Mouse (Mus musculus) induced T-regulatory cell, adult 2 months (primary cell): Measurements from ENCODE around the gene Atf5.

Source experiments
- DNase-seq: peaks from one replicate; pipeline ENCODE4 v3.0.0-alpha.2; 2012; ENCODE audit warnings: low read depth

Gene Atf5

DNA sequence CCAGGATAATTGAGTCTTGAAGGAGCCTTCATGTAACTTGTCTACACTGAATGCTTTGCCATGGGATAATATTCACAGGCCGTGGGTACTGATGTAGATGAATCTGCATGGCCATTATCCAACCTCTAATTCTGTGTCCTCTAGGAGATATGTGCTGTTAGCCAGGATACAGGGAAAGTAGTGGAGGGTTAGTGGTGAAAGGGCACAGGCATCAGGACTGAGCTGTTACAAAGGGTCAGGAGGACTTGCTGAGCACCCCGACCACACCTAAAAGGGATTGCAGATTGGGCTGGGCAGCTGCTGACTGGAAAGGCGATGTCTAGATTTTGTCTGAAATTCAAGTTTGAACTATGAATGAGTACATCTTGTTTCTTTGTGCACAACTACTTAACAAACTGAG is 4.1 kb upstream of the Atf5 start:
- DNase-seq = no peak

DNA sequence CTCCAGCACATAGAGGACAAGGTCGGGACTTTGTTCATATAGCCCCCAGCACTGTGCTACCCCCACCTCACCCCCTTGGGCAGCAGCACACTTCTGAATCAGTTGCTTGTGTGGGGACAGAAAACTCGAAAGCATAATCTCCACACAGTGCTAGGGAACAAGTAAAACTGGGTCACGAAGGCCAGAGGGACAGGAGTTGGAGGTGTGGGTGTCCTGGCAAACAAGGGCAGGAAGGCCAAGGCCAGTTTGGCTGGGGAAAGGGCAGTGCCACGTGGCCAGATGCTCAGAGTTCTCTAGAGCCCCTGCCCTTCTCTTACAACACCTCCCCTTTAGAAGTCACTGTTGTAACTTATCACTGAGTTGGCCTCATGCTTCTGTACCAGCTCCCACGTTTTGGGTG is 3.4 kb upstream of the Atf5 start:
- DNase-seq = no peak

DNA sequence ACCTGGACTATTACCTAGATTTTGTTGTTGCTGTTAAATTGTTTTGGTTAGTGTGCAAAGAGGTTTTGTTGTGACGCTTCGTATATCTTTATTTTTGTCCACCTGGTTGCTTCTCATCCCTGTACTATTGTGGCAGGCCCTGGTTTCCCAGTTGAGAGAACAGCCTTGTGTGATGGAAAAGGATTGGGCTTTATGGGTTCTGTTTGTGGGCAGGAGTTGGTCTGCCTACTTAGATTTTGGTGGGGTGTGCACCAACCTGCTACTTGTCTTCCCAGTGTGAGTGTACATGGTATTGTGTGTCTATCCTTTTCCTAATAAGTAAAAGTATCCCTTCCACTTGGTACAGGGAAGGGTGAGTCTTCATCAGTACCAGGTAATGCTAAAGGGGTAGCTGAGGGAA is 2.9 kb upstream of the Atf5 start:
- no peak for DNase-seq

DNA sequence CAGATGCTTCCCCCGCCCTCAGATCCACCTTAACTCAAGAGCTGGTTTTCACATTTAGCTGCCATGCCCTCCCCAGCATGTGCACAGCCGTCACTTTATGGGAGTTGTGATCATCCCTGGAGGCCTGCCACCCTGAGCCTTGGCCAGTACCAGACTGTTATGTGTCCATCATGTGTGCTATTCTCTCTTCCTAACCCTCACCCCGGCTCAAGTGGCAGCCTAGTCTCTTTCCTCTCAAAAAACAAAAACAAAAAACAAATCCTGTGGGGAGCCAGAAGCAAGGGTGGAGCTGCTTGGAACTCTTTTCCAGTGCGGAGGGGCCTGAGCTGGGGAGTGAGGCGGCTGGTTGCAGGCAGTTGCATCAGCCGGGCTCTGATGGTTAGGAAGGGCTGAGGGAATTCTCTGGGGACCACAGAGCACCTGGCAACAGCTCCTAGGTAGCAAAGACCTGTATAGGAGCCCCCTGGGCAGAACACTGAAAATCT is 2.3 kb upstream of the Atf5 start:
- no peak for DNase-seq

DNA sequence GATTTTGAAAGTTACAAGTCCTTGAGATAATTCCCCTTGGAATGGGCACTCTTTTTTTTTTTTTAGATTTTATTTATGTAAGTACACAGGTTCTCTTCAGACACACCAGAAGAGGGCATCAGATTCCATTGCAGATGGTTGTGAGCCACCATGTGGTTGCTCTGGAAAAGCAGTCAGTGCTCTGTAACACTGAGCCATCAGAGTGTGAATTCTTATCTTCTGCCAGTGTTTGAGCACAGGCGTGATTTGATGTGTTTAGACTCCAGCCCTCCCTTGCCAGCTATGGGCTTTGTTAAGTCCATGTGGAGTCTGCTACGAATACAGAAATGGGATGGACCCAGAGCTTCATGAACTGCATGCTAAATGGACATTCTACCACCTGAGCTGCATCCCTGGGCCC is 1.7 kb upstream of the Atf5 start:
- no peak for DNase-seq

DNA sequence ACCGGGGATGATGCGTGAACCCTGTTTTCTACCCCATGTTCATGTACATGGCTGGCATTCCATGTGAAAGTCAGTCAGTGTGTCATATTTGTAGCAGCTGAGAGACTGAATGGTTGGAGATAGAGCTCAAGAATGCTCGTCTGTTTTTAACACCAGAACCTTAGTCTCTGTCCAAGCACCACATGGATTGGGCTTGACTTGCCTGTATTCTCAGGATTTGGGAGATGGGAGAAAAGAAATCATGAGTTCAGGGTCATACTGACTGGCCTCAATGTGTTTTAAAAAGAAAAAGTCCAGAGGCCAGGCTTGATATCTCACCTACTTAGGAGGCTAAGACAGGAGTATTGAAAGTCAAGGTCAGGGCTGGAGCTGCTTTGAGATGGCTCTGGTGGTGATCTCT is 983 bp upstream of the Atf5 start:
- no peak for DNase-seq

DNA sequence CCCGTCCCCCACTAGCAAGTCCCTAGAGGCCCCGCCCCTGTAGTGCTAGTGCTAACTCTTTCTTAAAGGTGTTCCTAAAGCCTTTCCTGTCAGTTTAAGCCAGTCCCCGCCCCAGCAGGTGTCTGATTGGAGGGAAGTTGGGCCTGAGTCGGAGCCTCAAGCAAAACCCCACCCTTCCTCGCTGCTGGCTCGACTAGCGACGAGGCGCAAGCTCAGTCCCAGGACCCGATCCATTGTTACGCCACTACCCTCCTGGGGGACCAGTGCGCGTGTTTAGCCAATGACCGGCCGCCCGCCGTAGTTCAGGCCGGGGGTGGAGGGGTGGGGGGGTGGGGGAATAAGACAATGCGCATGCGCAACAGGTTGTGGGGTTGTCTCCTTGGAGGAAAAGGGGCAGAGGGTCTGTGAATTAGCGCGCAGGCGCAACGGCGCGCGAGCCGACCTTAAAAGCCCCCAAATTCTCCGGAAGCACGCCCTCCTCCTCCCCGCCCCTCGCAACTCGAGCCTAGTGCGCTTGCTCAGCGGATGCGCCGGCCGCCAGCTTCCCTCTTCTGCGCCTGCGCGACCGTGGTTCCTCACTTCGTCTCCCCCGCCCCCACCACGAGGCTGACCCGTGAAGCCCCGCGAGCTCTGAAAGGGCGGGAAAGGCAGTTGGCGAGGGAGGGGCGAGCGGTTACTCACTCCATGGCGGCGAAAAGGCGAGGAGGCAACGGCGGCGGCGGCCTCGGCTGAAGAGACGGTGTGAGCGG is 563 bp downstream of the Atf5 start, which contains the start of the genes Nup62 and Il4i1:
TSS of gene Nup62 (plus strand) at position 368 of the 749 bp plus-strand sequence.
TSS of gene Il4i1 (plus strand) at position 667 of the 749 bp plus-strand sequence.
- peak; percentile 99 for DNase-seq

DNA sequence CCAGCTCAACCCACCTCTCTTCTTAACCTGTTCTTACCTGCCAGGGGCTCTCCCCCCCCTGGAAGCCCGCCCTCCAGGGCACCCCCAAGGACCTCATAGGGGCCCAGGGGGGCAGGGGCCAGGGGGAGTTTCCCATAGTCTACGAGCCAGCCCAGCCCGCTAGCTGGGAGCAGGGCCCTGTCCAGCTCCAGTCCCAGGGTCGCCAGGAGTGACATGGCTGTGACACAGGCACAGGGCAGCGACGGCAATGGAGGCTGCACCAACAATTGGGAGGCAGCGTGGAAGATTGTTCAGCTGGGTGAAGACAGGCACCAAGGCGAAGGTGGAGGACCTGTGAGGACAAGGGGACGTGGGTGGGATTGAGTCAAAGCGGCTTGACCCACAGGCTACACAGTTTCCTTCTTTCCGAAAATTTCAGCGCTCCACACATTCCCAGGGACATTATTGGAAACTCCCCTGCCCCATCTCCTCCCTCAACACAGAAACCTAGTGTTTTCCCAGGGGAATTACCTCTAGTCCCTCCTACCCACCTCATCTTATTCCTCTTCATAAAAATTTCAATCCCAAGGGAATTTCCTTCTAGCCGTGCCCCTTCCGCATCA is 1.4 kb downstream of the Atf5 start:
- peak; percentile 14 for DNase-seq

DNA sequence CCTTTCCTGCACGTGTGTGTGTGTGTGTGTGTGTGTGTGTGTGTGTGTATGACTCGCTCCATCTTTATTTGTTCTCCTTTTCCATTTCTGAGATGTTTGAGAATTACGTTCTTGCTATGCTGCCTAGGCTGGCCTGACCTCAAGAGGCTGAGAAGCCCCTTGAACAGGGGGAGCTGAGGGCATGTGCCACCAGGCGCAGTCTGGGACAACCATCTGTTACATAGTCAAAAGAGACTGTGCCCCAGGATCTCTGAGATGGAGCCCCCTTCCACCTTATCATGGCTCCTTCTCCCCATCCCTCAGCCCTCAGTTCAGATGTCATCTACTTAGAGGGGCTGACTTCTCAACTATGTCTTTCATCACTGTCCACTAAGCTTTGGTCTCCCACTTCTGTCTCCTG is 2.0 kb downstream of the Atf5 start:
- DNase-seq = no peak

DNA sequence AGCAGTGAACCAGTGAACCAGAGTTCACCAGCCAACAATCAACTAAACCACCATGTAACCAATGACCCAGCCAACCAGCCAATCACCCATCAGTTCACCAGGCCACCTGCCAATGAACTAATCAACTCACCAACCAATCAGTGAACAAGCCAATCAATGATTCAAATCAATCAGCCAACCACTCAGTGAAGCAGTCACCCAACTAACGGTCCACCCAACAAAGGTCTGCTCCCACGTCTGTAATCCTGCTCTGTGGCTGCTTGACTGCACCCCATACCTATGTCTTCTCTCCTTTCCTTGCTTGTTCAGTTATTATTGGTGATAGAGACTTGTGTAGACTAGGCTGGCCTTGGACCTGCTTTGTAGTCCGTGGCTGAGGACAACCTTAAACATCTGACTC is 2.5 kb downstream of the Atf5 start:
- DNase-seq = no peak

DNA sequence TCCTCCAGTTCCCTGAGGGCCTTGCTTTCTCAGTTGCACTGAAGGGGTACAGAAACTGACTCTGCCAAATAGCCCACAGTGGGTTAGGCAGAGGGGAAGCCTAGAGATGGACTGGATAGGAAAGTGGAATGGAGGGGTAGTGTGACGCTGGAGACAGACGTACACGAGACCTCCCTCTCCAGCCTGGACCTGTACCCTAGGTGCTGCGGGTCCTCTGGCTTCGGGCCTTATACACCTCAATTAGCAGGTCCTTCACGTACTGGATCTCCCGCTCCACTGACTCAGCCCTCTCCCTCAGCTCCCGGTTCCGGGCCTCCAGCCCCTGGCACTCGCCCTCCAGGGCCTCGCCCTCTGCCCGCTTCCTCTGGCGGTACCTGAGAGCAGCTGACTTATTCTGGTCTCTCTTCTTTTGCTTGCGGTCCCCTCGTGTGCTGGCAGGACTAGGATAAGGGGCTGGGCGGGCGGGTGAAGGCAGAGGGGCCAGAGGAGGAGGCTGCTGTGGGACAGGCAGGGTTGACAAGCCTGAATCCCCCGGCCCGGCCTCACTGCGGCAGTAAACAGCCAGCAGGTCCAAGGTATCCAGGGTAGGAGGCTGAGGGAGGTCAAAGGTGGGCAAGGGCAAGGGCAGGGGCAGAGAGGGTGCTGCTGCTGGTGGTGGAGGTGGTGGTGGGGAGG is 3.7 kb downstream of the Atf5 start:
- DNase-seq = no peak

DNA sequence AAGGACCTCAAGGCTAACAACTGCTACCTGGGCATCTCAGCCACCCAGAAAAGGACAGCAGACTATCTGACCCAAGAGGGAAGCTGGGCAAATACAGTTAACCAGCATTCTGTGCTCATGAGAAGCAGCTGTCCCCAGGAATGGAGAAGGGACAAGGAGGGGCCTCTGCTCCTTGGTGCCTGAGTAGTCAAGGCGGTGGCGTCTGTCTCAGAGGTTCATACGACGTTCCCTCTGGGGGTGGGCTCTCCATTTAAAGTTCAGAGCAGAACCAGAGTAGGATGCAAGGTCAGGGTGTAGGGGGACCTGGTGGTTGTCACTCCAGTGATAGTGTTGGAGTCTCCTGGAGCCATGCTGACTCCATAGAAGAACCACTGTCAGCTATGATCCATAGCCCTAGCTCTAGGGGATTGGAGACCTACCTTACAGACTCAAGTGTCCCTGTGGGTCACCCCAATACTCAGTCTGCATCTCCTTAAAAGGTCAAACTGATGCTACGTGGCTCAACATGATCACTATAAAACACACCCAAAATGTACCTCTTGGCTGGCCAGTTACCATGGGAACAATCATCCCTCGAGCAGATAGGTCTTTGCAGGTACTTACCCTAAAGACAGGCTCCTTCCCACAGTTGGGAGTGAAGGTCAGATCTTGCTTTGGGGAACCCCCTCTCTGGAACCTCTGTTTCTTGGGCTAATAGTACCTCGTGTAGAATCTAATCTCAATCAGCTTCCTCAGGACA is 5.5 kb downstream of the Atf5 start:
- DNase-seq = no peak

DNA sequence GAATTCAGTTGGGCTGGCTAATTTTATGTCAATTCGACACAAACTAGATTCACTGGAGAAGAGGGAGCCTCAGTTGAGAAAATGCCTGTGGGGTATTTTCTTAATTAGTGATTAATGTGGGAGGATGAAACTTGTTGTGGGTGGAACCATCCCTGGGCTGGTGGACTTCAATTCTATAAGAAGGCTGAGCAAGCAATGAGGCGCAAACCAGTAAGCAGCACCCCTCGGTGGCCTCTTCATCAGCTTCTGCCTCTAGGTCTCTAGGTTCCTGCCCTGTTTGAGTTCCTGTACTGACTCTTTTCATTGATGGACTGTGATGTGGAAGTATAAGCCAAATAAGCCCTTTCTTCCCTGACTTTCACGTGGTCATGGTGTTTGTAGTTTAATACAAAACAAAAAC is 6.1 kb downstream of the Atf5 start:
- no peak for DNase-seq

DNA sequence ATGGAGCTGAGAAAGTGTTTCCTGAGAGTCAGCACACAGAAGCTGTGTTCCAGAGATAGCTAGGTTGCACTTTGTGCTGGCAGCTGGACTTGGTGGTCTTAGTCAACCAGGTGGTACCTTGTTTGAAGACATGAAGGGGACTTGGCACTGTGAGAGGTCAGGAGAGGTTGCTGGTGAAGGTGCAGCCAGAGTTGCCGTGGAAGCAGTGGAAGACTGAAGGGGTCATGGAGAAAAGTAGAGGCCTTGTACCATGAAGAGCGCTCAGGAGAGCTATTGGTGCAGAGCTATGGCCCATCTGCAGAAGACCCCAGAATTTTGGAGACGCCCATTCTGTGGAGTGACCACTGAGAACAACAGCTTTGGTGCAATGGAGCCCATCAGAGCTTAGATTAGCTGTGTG is 7.0 kb downstream of the Atf5 start:
- no peak for DNase-seq

DNA sequence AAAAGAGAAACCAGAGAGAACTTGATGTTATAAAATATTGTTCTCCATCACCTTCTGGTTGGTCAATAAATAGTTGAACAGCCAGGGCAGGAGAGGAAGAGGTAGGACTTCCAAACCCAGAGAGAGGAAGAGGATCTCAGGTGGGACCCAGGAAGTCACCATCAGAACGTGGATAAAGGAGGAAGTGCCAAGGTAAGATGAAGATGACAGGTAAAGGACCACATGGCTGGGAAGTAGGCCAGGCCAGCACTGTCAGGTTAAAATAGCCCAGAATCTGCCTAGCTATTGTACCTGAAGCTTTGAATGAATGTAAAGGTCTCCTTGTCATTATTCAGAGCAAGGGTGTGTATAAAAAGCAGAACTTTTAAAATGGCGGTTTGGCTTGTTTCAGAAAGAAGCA is 7.5 kb downstream of the Atf5 start:
- DNase-seq = no peak

DNA sequence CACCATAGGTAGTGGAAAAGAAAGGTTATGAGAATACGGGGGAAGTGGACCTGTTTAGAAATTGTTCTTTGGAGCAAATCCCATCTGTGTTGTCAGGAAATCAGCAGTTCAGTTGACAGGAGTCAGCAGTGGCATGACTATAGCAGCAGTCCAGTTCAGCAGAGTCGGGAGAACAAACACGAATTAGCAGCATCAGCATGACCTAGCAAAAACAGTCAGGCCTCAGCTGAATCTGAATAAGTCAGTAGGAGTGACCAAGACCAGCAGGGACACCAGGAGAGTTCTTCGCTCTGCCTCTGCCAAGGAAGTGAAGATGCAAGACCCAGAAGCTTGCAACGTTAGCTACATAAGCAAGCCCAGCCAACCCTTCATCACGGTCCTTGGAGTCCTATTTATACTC is 23.7 kb downstream of the Atf5 start:
- DNase-seq = no peak

DNA sequence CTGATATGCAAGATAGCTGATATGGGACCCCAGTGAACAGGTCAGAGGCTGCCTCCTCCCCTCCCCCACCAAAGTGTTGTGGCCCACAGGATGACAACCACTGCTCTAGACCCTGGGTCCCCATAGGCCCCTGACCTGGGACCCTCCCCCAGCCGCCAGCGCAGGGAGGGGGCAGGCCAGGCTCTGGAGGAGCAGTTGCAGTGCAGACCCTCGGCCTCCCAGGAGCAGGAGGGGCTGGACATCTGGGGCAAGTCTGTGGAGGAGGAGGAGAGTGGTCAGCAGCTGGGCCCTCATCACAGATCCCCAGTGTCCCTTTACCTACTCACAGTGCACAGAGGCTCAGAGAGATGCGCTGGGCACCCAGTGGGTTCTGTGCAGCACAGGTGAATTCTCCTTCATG is 26.4 kb downstream of the Atf5 start:
- no peak for DNase-seq

DNA sequence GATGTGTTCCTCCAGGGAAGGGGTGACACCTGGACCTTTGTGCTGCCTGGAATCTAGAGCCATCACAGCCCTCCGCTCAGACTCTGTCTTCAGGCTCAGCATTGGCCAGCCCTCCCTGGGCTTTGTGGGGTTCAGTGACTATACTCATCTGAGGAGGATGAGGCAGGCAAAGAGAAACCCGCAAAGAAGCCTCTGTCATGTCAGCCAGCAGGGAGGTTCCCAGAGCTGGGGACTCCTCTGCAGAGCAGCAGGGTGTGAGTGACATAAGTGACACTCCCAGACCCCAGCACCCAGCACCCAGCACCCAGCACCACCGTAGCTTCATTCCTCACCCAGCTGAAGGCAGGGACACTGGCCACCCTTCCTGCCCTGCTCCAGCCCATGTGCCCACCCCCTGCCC is 26.9 kb downstream of the Atf5 start:
- no peak for DNase-seq

DNA sequence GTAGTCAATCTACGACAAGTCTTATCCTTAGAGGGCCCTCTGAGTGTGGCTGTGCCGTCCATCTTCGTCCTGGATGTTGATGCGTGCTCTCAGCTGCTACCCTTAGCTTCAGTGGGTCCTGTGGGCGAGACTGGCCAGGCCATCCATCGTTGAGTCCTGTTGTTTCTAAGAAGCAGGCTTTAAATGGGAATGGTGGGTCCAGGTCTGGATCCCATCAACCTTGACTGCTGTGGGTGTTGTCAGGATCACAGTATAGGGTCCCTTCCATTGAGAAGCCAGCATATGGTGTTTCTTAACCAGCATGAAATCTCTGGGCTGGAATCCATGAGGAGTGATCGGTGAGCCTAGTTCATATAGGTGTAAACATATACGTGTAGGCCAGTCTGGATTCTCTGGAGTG is 36.4 kb downstream of the Atf5 start:
- DNase-seq = no peak

DNA sequence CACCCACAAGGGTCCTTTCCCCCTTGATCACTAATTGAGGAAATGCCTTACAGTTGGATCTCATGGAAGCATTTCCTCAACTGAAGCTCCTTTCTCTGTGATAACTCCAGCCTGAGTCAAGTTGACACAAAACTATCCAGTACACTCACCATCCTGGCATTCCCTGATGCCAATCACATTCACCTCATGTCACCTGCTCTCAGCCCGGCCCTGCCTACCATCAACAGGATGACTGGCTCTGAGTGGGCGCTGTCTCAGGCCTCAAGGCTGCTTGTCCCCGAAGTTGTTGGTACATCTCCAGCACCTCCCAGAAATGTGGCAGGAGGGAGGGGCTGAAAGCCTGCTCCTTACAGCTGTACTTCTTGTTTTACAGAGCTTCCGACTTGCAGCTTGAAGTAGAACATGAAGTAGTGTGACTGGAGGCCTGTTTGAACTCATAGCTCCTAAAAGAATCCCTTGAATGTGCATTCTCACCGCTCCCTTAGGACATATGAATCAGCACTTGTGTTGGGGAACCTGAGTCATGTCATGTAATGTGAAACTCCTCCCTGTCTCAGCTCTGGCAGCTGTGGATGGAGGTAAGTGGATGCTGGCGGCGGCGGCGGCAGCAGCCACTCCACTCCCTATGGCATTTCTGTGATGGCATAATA is 39.5 kb downstream of the Atf5 start:
- DNase-seq = no peak

DNA sequence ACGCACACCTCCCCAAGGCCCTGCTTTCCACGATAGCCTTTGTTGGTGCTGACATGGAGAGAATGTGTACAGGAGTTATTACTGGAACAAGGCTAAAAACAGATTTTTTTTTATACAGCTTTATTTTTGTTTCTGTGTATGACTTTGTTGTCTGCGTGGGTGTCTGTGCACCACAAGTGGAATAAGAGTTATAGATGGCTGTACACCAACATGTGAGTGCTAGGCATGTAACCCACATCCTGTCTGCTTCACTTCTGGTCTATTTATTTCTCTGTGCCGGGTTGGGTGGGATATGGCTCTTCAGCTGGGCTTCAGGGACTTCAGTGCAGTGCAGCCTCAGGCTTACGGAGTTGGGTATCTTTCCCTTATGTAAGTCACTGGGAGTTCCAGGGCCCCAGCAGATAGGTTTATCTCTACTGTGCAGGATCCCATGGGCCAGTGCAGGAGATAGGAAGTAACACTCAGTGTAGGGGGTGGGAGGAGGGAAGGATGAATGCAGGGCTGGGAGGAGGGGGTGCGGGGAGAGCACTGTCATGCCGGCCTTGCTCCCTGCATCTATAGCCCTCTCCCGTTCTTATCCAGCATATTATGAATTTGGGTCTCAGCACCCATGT is 43.8 kb downstream of the Atf5 start:
- peak; percentile 51 for DNase-seq
